8 mouse cellular contexts compared by ENCODE assay signal in the genomic region with DNA sequence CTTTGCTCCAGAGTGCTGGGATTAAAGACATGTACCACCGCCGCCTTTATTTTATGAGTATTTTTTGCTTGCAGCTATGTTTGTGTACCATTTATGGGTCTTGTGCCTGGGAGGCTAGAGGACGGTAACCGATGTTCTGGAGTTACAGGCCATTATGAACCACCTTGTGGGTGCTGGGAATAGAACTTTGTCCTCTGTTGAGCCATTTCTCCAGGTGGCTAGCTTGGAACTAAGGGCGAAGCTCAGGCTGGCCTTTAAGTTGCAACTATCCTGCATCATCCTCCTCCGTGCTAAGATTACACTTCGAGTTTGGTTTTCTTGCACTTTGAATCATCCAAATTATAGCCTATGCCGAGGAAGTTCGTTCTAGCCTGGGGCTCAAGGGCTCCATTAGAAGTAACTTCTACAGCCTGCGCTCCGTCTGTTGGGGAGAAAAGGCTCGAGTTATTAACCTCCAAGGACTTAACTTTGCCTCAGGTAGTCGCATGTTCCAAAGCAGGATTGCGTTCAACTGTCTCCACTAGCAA. TPM values are rescaled to one million over a fixed set of nuclear protein-coding genes. Genes with fewer than 3 reads are reported as not detected.
DNase-seq lines count a peak whose midpoint lies in the region; ATAC-seq and TF ChIP-seq lines count a peak whose summit lies in the region.

No protein-coding gene starts in this region.

- peak overlapping the region; percentile 77 for H3K9ac ChIP-seq in liver, embryonic 12.5 days

- no peak for DNase-seq in cerebellum, adult 2 months
- no peak for DNase-seq in cerebellum, postnatal 4 days (ENCODE audit: low spot score in 2 of 2)
- DNase-seq in thymus, adult 2 months, result no peak
- DNase-seq in thymus, postnatal 10 days (ENCODE audit: low spot score in 2 of 2), result no peak
- no peak for DNase-seq in MN1 (ENCODE audit: low spot score)
- no peak for DNase-seq in gastrocnemius, adult 18-20 months (ENCODE audit: low spot score)
- no peak for DNase-seq in thymus, postnatal 4 days

- H3K27me3 ChIP-seq in cerebellum, adult 2 months (ENCODE audit: control insufficient read depth, insufficient read depth, low read length), result no peaks in the 10 kb centered on the region
- no peaks in the 10 kb centered on the region for H3K27me3 ChIP-seq in thymus, adult 2 months (ENCODE audit: control insufficient read depth, insufficient read depth, low read length)
- H3K27me3 ChIP-seq in liver, embryonic 12.5 days (replicated peaks), result peaks cover 6% of the 10 kb centered on the region

- no peaks in the 10 kb centered on the region for H3K9me3 ChIP-seq in liver, embryonic 12.5 days (replicated peaks)

- peak; percentile 42 for ATAC-seq in liver, embryonic 12.5 days

- peak overlapping the region; percentile 87 for H3K4me3 ChIP-seq in cerebellum, adult 2 months (replicated peaks; ENCODE audit: insufficient read depth, low read depth, low read length)
- H3K4me3 ChIP-seq in thymus, adult 2 months (ENCODE audit: control insufficient read depth, insufficient read depth, low read length), result peak overlapping the region; percentile 87
- H3K4me3 ChIP-seq in liver, embryonic 12.5 days, result peak overlapping the region; percentile 90

- peaks cover 5% of the 10 kb centered on the region; the same call in 1 of the 2 replicates for H3K36me3 ChIP-seq in thymus, adult 2 months (ENCODE audit: control insufficient read depth, insufficient read depth, low read length)
- peaks cover 19% of the 10 kb centered on the region for H3K36me3 ChIP-seq in liver, embryonic 12.5 days

- no peak for TF ChIP-seq CTCF in cerebellum, adult 2 months (IDR thresholded peaks at IDR 0.05; ENCODE audit: borderline replicate concordance, insufficient read depth, low read depth, low read length)
- TF ChIP-seq CTCF in thymus, adult 2 months (IDR thresholded peaks at IDR 0.05; ENCODE audit: borderline replicate concordance, control insufficient read depth, extremely low read depth, insufficient read depth, low read length, poor library complexity), result no peak

- no peaks in the 10 kb centered on the region for H3K4me1 ChIP-seq in cerebellum, adult 2 months (ENCODE audit: control insufficient read depth, insufficient read depth, low read length)
- H3K4me1 ChIP-seq in thymus, adult 2 months (replicated peaks; ENCODE audit: control insufficient read depth, insufficient read depth, low read length), result peaks cover 2% of the 10 kb centered on the region; the same call in 1 of the 2 replicates
- H3K4me1 ChIP-seq in liver, embryonic 12.5 days, result peaks cover 14% of the 10 kb centered on the region

- H3K4me2 ChIP-seq in liver, embryonic 12.5 days, result peak overlapping the region; percentile 86

- H3K27ac ChIP-seq in cerebellum, adult 2 months (ENCODE audit: insufficient read depth, low read length), result no peak overlapping the region
- no peak overlapping the region for H3K27ac ChIP-seq in thymus, adult 2 months (ENCODE audit: control insufficient read depth, insufficient read depth, low read length)
- peak overlapping the region; percentile 54; the same call in 1 of the 2 replicates for H3K27ac ChIP-seq in liver, embryonic 12.5 days

- 8% methylated on average over 14 of the region's 14 CpGs for WGBS in cerebellum, adult 2 months
- WGBS in thymus, adult 2 months, result 12% methylated on average over 14 of the region's 14 CpGs
- 8% methylated on average over 14 of the region's 14 CpGs for WGBS in liver, embryonic 12.5 days (ENCODE audit: insufficient replicate concordance)

- TF ChIP-seq POLR2A in cerebellum, adult 2 months (IDR thresholded peaks at IDR 0.05; ENCODE audit: borderline replicate concordance, insufficient read depth, low read length), result no peak
- TF ChIP-seq POLR2A in thymus, adult 2 months (IDR thresholded peaks at IDR 0.05; ENCODE audit: control insufficient read depth, extremely low read depth, insufficient read depth, low read length, poor library complexity), result no peak

RNA-seq across cellular contexts. Expression of gene Ttc27, which starts 0.4 kb away (rescaled TPM):
- 11.1 and 12.1 TPM in 2 replicates for polyA plus RNA-seq in cerebellum, adult 2 months (2012; rRNA removed)
- 6.1 and 6.7 TPM in 2 replicates for polyA plus RNA-seq in thymus, adult 2 months (2012; rRNA removed)
- 21.8 and 25.9 TPM in 2 replicates for polyA plus RNA-seq in liver, embryonic 12.5 days (2016; fragmentation: Nextera tagmentation; extraction: Ambion mirVana)
- total RNA-seq in gastrocnemius, adult 18-20 months (2021), result 10 to 100 TPM; 12.0 to 12.4 TPM
